Mouse (Mus musculus) forebrain, embryonic 14.5 days (tissue): ENCODE data around the gene Elmod3. TPM values are rescaled to one million over a fixed set of nuclear protein-coding genes. Genes with fewer than 3 reads are reported as not detected.

Source experiments
- ATAC-seq: fragments of 200-750 bp; cut with Nextera tagmentation; 2 replicates; pipeline ENCODE4 v1.8.0; 2017; ENCODE audit warnings: mild to moderate bottlenecking, moderate library complexity
- DNase-seq: peaks from one replicate; pipeline ENCODE4 v3.0.0-alpha.2; 2015; ENCODE audit warnings: low spot score
- H3K27ac ChIP-seq: fragments of 300-500 bp; sonication (generic); 2 replicates; pipeline ENCODE4 v1.5.1; 2014; ENCODE audit warnings: low read depth, mild to moderate bottlenecking, control low read depth, low read length, moderate library complexity
- H3K27me3 ChIP-seq: fragments of 300-500 bp; sonication (generic); replicated peaks from 2 replicates; pipeline ENCODE4 v1.6.1; 2014; ENCODE audit warnings: low read length, control low read depth, mixed read lengths; ENCODE audit not compliant: control insufficient read depth, insufficient read depth
- H3K36me3 ChIP-seq: fragments of 300-500 bp; sonication (generic); 2 replicates; pipeline ENCODE4 v1.6.1; 2014; ENCODE audit warnings: low read length, control low read depth; ENCODE audit not compliant: control insufficient read depth, insufficient read depth
- H3K4me1 ChIP-seq: fragments of 300-500 bp; sonication (generic); 2 replicates; pipeline ENCODE4 v1.6.1; 2014; ENCODE audit warnings: antibody characterized with exemption, low read length, control low read depth; ENCODE audit not compliant: control insufficient read depth, insufficient read depth
- H3K4me2 ChIP-seq: fragments of 300-500 bp; sonication (generic); 2 replicates; pipeline ENCODE4 v1.6.1; 2014; ENCODE audit warnings: mild to moderate bottlenecking, control low read depth, low read length
- H3K4me3 ChIP-seq: fragments of 300-500 bp; sonication (generic); 2 replicates; pipeline ENCODE4 v1.5.1; 2014; ENCODE audit warnings: low read depth, low read length, control low read depth
- H3K9ac ChIP-seq: fragments of 300-500 bp; sonication (generic); 2 replicates; pipeline ENCODE4 v1.6.1; 2014; ENCODE audit warnings: mild to moderate bottlenecking, low read length, control low read depth, moderate library complexity
- H3K9me3 ChIP-seq: fragments of 300-500 bp; sonication (generic); replicated peaks from 2 replicates; pipeline ENCODE4 v1.6.1; 2016; ENCODE audit warnings: low read length, control low read depth, mixed read lengths; ENCODE audit not compliant: control insufficient read depth
- WGBS: fragments of 180-500 bp; shearing (Covaris S2); extraction: QIAGEN DNeasy Blood & Tissue Kit; methylation state at CpG from one replicate; pipeline ENCODE4 v1.1.7; 2014; 5-methylcytosine and 5-hydroxymethylcytosine counted together
- polyA plus RNA-seq: library from polyadenylated mRNA; unstranded; fragments of >200 nt; fragmentation: Nextera tagmentation; extraction: Ambion mirVana; gene quantifications from 2 replicates; pipeline ENCODE4 v1.2.1, GENCODE M21; 2014

Gene Elmod3
- polyA plus RNA-seq, 1 experiment from 2014 or later, result 19.2 TPM

GRCm38 (mm10) chr6:72550025-72550424, 48.2 kb downstream of the Elmod3 start:
- Histone ChIP-seq H3K4me1 (peaks cover 5% of the 10 kb centered on the region), H3K4me3 (no peak overlapping the region), H3K36me3 (no peaks in the 10 kb centered on the region), H3K4me2 (no peak overlapping the region), H3K27me3 (no peaks in the 10 kb centered on the region), H3K9me3 (no peaks in the 10 kb centered on the region), H3K27ac (no peak overlapping the region), H3K9ac (no peak overlapping the region)
- WGBS, result 72% methylated on average over 6 of the region's 6 CpGs
- no peak for ATAC-seq
- no peak for DNase-seq

- no peak overlapping the region for H3K4me2 ChIP-seq
- no peaks in the 10 kb centered on the region for H3K9me3 ChIP-seq
- H3K27ac ChIP-seq, result no peak overlapping the region
- no peaks in the 10 kb centered on the region for H3K27me3 ChIP-seq
- H3K4me3 ChIP-seq, result no peak overlapping the region
- ATAC-seq, result no peak
- H3K4me1 ChIP-seq, result peaks cover 5% of the 10 kb centered on the region
- H3K9ac ChIP-seq, result no peak overlapping the region
- no peaks in the 10 kb centered on the region for H3K36me3 ChIP-seq
- WGBS, result 74% methylated on average over 9 of the region's 9 CpGs
- no peak for DNase-seq
Observed at GRCm38 (mm10) chr6:72549041-72549580, 49.1 kb downstream of the Elmod3 start.

GRCm38 (mm10) chr6:72547862-72548261, 50.4 kb downstream of the Elmod3 start:
- Histone ChIP-seq H3K9me3 (no peaks in the 10 kb centered on the region), H3K36me3 (no peaks in the 10 kb centered on the region), H3K27ac (no peak overlapping the region), H3K27me3 (no peaks in the 10 kb centered on the region), H3K4me3 (no peak overlapping the region), H3K4me2 (no peak overlapping the region), H3K4me1 (peaks cover 5% of the 10 kb centered on the region), H3K9ac (no peak overlapping the region)
- WGBS, result 91% methylated on average over 3 of the region's 3 CpGs
- no peak for DNase-seq
- no peak for ATAC-seq

GRCm38 (mm10) chr6:72547121-72547520, 51.1 kb downstream of the Elmod3 start:
- Histone ChIP-seq H3K27ac (no peak overlapping the region), H3K4me1 (no peaks in the 10 kb centered on the region), H3K9ac (no peak overlapping the region), H3K4me2 (no peak overlapping the region), H3K9me3 (no peaks in the 10 kb centered on the region), H3K4me3 (no peak overlapping the region), H3K27me3 (no peaks in the 10 kb centered on the region), H3K36me3 (no peaks in the 10 kb centered on the region)
- ATAC-seq, result no peak
- no peak for DNase-seq
- WGBS, result 89% methylated on average over 2 of the region's 2 CpGs

GRCm38 (mm10) chr6:72545377-72545776, 52.8 kb downstream of the Elmod3 start:
- Histone ChIP-seq H3K4me2 (no peak overlapping the region), H3K27me3 (no peaks in the 10 kb centered on the region), H3K36me3 (no peaks in the 10 kb centered on the region), H3K9me3 (no peaks in the 10 kb centered on the region), H3K4me1 (no peaks in the 10 kb centered on the region), H3K27ac (no peak overlapping the region), H3K4me3 (no peak overlapping the region), H3K9ac (no peak overlapping the region)
- ATAC-seq (no peak), DNase-seq (no peak)
- whole genome bisulfite sequencing, result 53% methylated on average over 7 of the region's 7 CpGs

- no peak within 1 kb of the TSS for H3K9ac ChIP-seq
- no peaks in the 10 kb centered on the region for H3K9me3 ChIP-seq
- H3K36me3 ChIP-seq, result no peaks in the 10 kb centered on the region
- no peak within 1 kb of the TSS for H3K4me3 ChIP-seq
- no peak within 1 kb of the TSS for H3K27ac ChIP-seq
- H3K4me2 ChIP-seq, result 0 out of 2 replicates have a peak within 1 kb of the TSS, but pooled peaks have one; percentile 2
- ATAC-seq, result no peak
- WGBS, result 17% methylated on average over 23 of the region's 23 CpGs
- H3K4me1 ChIP-seq, result no peaks in the 10 kb centered on the region
- no peak for DNase-seq
- H3K27me3 ChIP-seq, result no peaks in the 10 kb centered on the region
Observed at GRCm38 (mm10) chr6:72544283-72544987, 53.8 kb downstream of the Elmod3 start, which contains the start of gene Capg. TSS of gene Capg (plus strand) at chr6:72544391.

GRCm38 (mm10) chr6:72543265-72543850, 54.9 kb downstream of the Elmod3 start:
- Histone ChIP-seq H3K36me3 (no peaks in the 10 kb centered on the region), H3K4me1 (0 out of 2 replicates have a peak, but pooled peaks cover 3% of the 10 kb centered on the region), H3K9ac (no peak overlapping the region), H3K9me3 (no peaks in the 10 kb centered on the region), H3K4me3 (no peak overlapping the region), H3K27ac (no peak overlapping the region), H3K4me2 (no peak overlapping the region), H3K27me3 (no peaks in the 10 kb centered on the region)
- WGBS, result 62% methylated on average over 12 of the region's 12 CpGs
- ATAC-seq (no peak), DNase-seq (no peak)

GRCm38 (mm10) chr6:72538562-72539031, 59.6 kb downstream of the Elmod3 start:
- ATAC-seq (peak; percentile 94), DNase-seq (peak; percentile 94)
- peak overlapping the region; percentile 55 for H3K4me2 ChIP-seq
- WGBS, result under 1% methylated on average over 16 of the region's 16 CpGs
- H3K27ac ChIP-seq, result no peak overlapping the region
- H3K27me3 ChIP-seq, result no peaks in the 10 kb centered on the region
- H3K9me3 ChIP-seq, result no peaks in the 10 kb centered on the region
- H3K9ac ChIP-seq, result peak overlapping the region; percentile 72
- H3K4me1 ChIP-seq, result peaks cover 6% of the 10 kb centered on the region; the same call in 1 of the 2 replicates
- H3K4me3 ChIP-seq, result peak overlapping the region; percentile 43
- H3K36me3 ChIP-seq, result no peaks in the 10 kb centered on the region
